Mouse (Mus musculus): ENCODE data around the gene R3hdm2.

- no peak for TF ChIP-seq CTCF (conservative IDR thresholded peaks at IDR 0.05; ENCODE audit: insufficient read depth, insufficient read length, low read depth, low read length)
- no peak for TF ChIP-seq POLR2A (IDR thresholded peaks at IDR 0.05; ENCODE audit: low read depth, low read length)
Measured at GRCm38 (mm10) chr10:127544375-127544774, 164.2 kb downstream of the R3hdm2 start.
